Mouse (Mus musculus) T-cell, adult 2 months (primary cell): ENCODE measurements around the gene Ifna7.

ENCODE experiments used
- DNase-seq: peaks from one replicate; pipeline ENCODE4 v3.0.0; 2022; ENCODE audit warnings: low spot score

Ifna7 gene

GRCm38 (mm10) chr4:88840058-88840457 lies 24.0 kb downstream of the Ifna7 start:
- DNase-seq: no peak

- no peak for DNase-seq
Measured at GRCm38 (mm10) chr4:88841438-88841911, 25.4 kb downstream of the Ifna7 start, which contains the start of gene Ifna4. Ifna4 (plus strand) TSS chr4:88841861.

- no peak for DNase-seq
Measured at GRCm38 (mm10) chr4:88845334-88845733, 29.3 kb downstream of the Ifna7 start.

- no peak for DNase-seq
Measured at GRCm38 (mm10) chr4:88849698-88850097, 33.7 kb downstream of the Ifna7 start, which contains the start of gene Ifna1. Ifna1 (plus strand) TSS chr4:88850087.

DNA sequence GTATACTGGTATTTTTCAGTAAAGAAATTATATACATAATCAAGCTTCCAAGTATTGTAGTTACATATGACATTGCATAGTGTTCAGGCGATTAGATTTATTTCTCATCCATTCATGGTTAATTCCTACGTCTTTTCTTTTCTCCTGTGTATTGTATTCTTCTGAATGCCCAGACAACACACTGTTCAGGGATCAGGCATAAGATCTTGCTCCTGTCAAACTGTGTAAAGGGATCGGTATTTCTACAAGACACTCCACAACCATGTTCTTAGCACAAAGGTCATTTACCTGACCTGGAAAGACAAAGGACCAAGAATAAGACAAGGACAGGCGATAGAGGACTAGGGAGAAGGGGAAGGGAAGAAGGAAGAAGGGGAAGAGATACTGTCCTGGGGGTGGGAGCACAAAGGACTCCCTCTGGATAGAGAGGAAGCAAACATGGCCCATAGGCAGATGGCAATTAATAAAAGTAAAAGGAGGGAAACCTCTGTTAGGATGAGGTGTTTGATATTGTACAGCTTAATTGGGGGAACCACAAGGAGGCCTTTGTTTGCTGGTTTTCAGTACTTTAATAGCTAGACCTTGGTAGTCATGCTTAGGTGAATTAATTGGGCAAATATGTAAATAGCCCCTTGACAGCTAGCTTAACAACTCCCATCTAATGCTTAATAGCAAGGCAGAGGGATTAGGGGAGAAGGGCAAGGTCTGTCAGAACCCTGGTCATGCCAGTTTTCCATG lies 35.2 kb downstream of the Ifna7 start:
- DNase-seq: no peak

- no peak for DNase-seq
Measured at GRCm38 (mm10) chr4:88859214-88859613, 43.2 kb downstream of the Ifna7 start.

DNA sequence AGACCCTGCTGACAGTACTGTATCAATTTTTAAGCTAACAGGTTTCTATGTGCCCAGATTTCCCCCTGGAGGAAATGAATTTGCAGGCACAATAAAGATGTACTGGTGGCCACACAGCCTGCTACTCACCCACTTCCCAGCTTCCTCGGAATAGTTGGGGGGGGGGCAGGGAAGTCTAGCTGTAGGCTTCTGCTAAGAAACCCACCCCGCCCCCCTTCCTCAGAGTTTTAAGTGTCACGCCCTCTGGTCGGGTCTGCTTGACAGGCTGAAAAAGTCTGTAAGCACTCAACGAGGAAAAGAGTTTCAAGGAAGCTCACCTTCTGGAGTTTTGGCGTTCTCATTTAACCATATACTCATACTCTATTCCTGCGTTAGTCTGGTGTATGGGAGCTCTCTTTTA lies 47.3 kb downstream of the Ifna7 start:
- no peak for DNase-seq

GRCm38 (mm10) chr4:88864599-88864998 lies 48.6 kb downstream of the Ifna7 start:
- peak; percentile 86 for DNase-seq

GRCm38 (mm10) chr4:88865011-88865569 lies 49.1 kb downstream of the Ifna7 start:
- no peak for DNase-seq
